Mouse (Mus musculus) heart, adult 2 months (tissue): ENCODE measurements around the gene Gm26992.
A peak's percentile ranks its signal among the peaks of the same experiment; 100 is the strongest.

Experiments used
- CTCF ChIP-seq: fragments of 200-600 bp; IDR thresholded peaks from 2 replicates; pipeline ENCODE4 v1.8.1; 2022; ENCODE audit warnings: antibody characterized with exemption, mild to moderate bottlenecking, moderate library complexity
- EP300 ChIP-seq: fragments of 200-500 bp; IDR thresholded peaks from 2 replicates; pipeline ENCODE4 v1.6.1; 2011; ENCODE audit warnings: low read depth, low read length, control low read depth; ENCODE audit not compliant: insufficient read depth
- POLR2A ChIP-seq: fragments of 200-500 bp; IDR thresholded peaks from 2 replicates; pipeline ENCODE4 v1.6.1; 2011; ENCODE audit warnings: mild to moderate bottlenecking, low read depth, low read length, control low read depth; ENCODE audit not compliant: insufficient read depth

- TF ChIP-seq POLR2A, result no peak
- 0 out of 2 replicates have a peak, but pooled peaks have one; percentile 5 for TF ChIP-seq CTCF
- no peak for TF ChIP-seq EP300
These were observed 93.0 kb downstream of the Gm26992 start for GRCm38 (mm10) chrX:103514782-103515181.
